Mouse (Mus musculus): ENCODE measurements around the gene Gm11011.

GRCm38 (mm10) chr2:169593742-169594141 is 6.2 kb upstream of the Gm11011 start:
- TF ChIP-seq CTCF (IDR thresholded peaks at IDR 0.05; ENCODE audit: low read depth, low read length) (no peak), POLR2A (IDR thresholded peaks at IDR 0.05; ENCODE audit: borderline replicate concordance, low read depth, low read length) (no peak)

Measured in bone marrow macrophage, adult 2 months (primary cell).